Mouse (Mus musculus): ENCODE measurements around the gene Gm42791.

DNA sequence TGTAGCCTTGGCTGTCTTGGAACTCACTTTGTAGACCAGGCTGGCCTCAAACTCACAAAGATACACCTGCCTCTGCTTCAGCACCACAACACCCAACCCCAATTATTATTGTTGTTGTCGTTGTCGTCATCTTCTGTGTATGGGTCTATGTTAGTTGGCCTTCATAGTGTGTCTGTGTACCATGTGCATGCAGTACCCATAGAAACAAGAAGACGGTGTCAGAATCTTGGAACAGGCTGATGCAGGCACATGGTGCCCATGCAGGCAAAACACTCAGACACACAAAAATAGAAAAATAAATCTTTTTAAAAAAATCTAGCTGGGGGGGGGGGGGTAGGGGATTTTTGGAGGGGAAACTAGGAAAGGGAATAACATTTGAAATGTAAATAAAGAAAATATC is 22.2 kb upstream of the Gm42791 start:
- TF ChIP-seq CTCF (IDR thresholded peaks at IDR 0.05; ENCODE audit: control insufficient read depth, insufficient read depth, low read length) (no peak), POLR2A (IDR thresholded peaks at IDR 0.05; ENCODE audit: borderline replicate concordance, control insufficient read depth, low read depth, low read length) (no peak)

Data from bone marrow, adult 2 months (tissue).